ENCODE assay signal across 10 mouse cellular contexts in genomic region chr2:33871181-33871520, GRCm38 (mm10). TPM values are rescaled to one million over a fixed set of nuclear protein-coding genes. Genes with fewer than 3 reads are reported as not detected.
A peak's percentile ranks its signal among the peaks of the same experiment; 100 is the strongest.
DNase-seq lines count a peak whose midpoint lies in the region; ATAC-seq and TF ChIP-seq lines count a peak whose summit lies in the region.
"Had no signal": no experiment of that assay in that cellular context is flagged by ENCODE, and none has a peak within 500 bp of the region (broad histone marks: within the 10 kb centered on the region; RNA-seq: fewer than 3 reads in every experiment).

No protein-coding gene starts in this region.

- no peak for ATAC-seq in intestine, embryonic 16.5 days
- no peak for ATAC-seq in intestine, embryonic 15.5 days
- ATAC-seq in liver, embryonic 15.5 days (ENCODE audit: insufficient read depth), result no peak
- ATAC-seq: inflammation-experienced regulatory T-cells, adult 6 months had no signal

- WGBS in intestine, embryonic 16.5 days, result 84% methylated on average over 4 of the region's 4 CpGs
- WGBS in intestine, embryonic 15.5 days, result 85% methylated on average over 4 of the region's 4 CpGs
- 57% methylated on average over 4 of the region's 4 CpGs for WGBS in bone marrow, adult 2 months
- 93% methylated on average over 4 of the region's 4 CpGs for WGBS in embryonic facial prominence, embryonic 10.5 days
- 67% methylated on average over 4 of the region's 4 CpGs for WGBS in liver, embryonic 15.5 days (ENCODE audit: insufficient replicate concordance)

- H3K4me3 ChIP-seq in intestine, embryonic 16.5 days (ENCODE audit: low read length), result no peak overlapping the region
- no peak overlapping the region for H3K4me3 ChIP-seq in intestine, embryonic 15.5 days (replicated peaks)
- H3K4me3 ChIP-seq in bone marrow, adult 2 months (replicated peaks; ENCODE audit: control insufficient read depth, low read depth, low read length), result no peak overlapping the region
- H3K4me3 ChIP-seq in embryonic facial prominence, embryonic 10.5 days, result no peak overlapping the region
- H3K4me3 ChIP-seq in liver, embryonic 15.5 days (replicated peaks), result no peak overlapping the region

- no peaks in the 10 kb centered on the region for H3K27me3 ChIP-seq in intestine, embryonic 16.5 days (replicated peaks; ENCODE audit: control insufficient read depth, insufficient read depth, low read length)
- no peaks in the 10 kb centered on the region for H3K27me3 ChIP-seq in intestine, embryonic 15.5 days (replicated peaks)
- H3K27me3 ChIP-seq in embryonic facial prominence, embryonic 10.5 days (replicated peaks; ENCODE audit: low read depth, poor library complexity, severe bottlenecking), result peaks cover 16% of the 10 kb centered on the region; the same call in 1 of the 2 replicates
- H3K27me3 ChIP-seq in liver, embryonic 15.5 days, result no peaks in the 10 kb centered on the region

- DNase-seq in embryonic facial prominence, embryonic 10.5 days (ENCODE audit: low spot score), result no peak
- no peak for DNase-seq in urinary bladder, postnatal 10 days (ENCODE audit: low spot score)
- no peak for DNase-seq in adrenal gland, adult 2 months
- DNase-seq: adrenal gland, postnatal 10 days; right cerebral cortex, postnatal 14 days had no signal

- H3K36me3 ChIP-seq in intestine, embryonic 16.5 days (ENCODE audit: control insufficient read depth, insufficient read depth, low read length), result no peaks in the 10 kb centered on the region
- 0 out of 2 replicates have a peak, but pooled peaks cover 3% of the 10 kb centered on the region for H3K36me3 ChIP-seq in intestine, embryonic 15.5 days
- peaks cover 42% of the 10 kb centered on the region for H3K36me3 ChIP-seq in embryonic facial prominence, embryonic 10.5 days (replicated peaks)
- peaks cover 26% of the 10 kb centered on the region for H3K36me3 ChIP-seq in liver, embryonic 15.5 days (replicated peaks)

- peaks cover 34% of the 10 kb centered on the region for H3K4me1 ChIP-seq in intestine, embryonic 16.5 days (ENCODE audit: control insufficient read depth, insufficient read depth, low read length)
- H3K4me1 ChIP-seq in intestine, embryonic 15.5 days (replicated peaks), result peaks cover 33% of the 10 kb centered on the region
- peaks cover 15% of the 10 kb centered on the region for H3K4me1 ChIP-seq in bone marrow, adult 2 months (ENCODE audit: control insufficient read depth, insufficient read depth, low read length)
- H3K4me1 ChIP-seq in embryonic facial prominence, embryonic 10.5 days, result peaks cover 75% of the 10 kb centered on the region
- peaks cover 67% of the 10 kb centered on the region for H3K4me1 ChIP-seq in liver, embryonic 15.5 days (replicated peaks)

- TF ChIP-seq POLR2A in bone marrow, adult 2 months (IDR thresholded peaks at IDR 0.05; ENCODE audit: borderline replicate concordance, control insufficient read depth, low read depth, low read length), result no peak

- H3K9me3 ChIP-seq in intestine, embryonic 16.5 days (ENCODE audit: control insufficient read depth, low read length), result no peaks in the 10 kb centered on the region
- no peaks in the 10 kb centered on the region for H3K9me3 ChIP-seq in intestine, embryonic 15.5 days
- peaks cover 8% of the 10 kb centered on the region; the same call in 1 of the 2 replicates for H3K9me3 ChIP-seq in embryonic facial prominence, embryonic 10.5 days
- H3K9me3 ChIP-seq in liver, embryonic 15.5 days (replicated peaks), result no peaks in the 10 kb centered on the region

- H3K4me2 ChIP-seq in intestine, embryonic 16.5 days (ENCODE audit: low read depth, low read length), result no peak overlapping the region
- no peak overlapping the region for H3K4me2 ChIP-seq in intestine, embryonic 15.5 days (replicated peaks)
- H3K4me2 ChIP-seq in liver, embryonic 15.5 days, result no peak overlapping the region

- peak overlapping the region; percentile 80 for H3K27ac ChIP-seq in intestine, embryonic 16.5 days (ENCODE audit: low read length)
- no peak overlapping the region for H3K27ac ChIP-seq in intestine, embryonic 15.5 days
- H3K27ac ChIP-seq in bone marrow, adult 2 months (ENCODE audit: control insufficient read depth, insufficient read depth, low read depth, low read length, poor library complexity), result peak overlapping the region; percentile 92
- H3K27ac ChIP-seq in embryonic facial prominence, embryonic 10.5 days (replicated peaks), result peak overlapping the region; percentile 57; the same call in 1 of the 2 replicates
- peak overlapping the region; percentile 77 for H3K27ac ChIP-seq in liver, embryonic 15.5 days (replicated peaks)

- no peak overlapping the region for H3K9ac ChIP-seq in intestine, embryonic 16.5 days (ENCODE audit: low read depth, low read length)
- H3K9ac ChIP-seq in intestine, embryonic 15.5 days, result no peak overlapping the region
- H3K9ac ChIP-seq in liver, embryonic 15.5 days, result no peak overlapping the region

- no peak for TF ChIP-seq CTCF in bone marrow, adult 2 months (IDR thresholded peaks at IDR 0.05; ENCODE audit: control insufficient read depth, insufficient read depth, low read length)

RNA-seq across cellular contexts. Expression of gene Mvb12b, which starts 16.6 kb away (rescaled TPM):
- polyA plus RNA-seq in intestine, embryonic 16.5 days (2015; fragmentation: Nextera tagmentation; extraction: Ambion mirVana), result 7.9 and 8.5 TPM in 2 replicates
- 12.8 and 15.7 TPM in 2 replicates for polyA plus RNA-seq in intestine, embryonic 15.5 days (2015; fragmentation: Nextera tagmentation; extraction: Ambion mirVana)
- 18.3 and 38.3 TPM in 2 replicates for polyA plus RNA-seq in bone marrow, adult 2 months (2011; ENCODE audit: insufficient read depth, insufficient read length, low replicate concordance, missing spikeins)
- 14.4 and 16.1 TPM in 2 replicates for polyA plus RNA-seq in embryonic facial prominence, embryonic 10.5 days (2016; fragmentation: Nextera tagmentation; extraction: Ambion mirVana)
- 11.3 and 12.7 TPM in 2 replicates for polyA plus RNA-seq in liver, embryonic 15.5 days (2015; fragmentation: Nextera tagmentation; extraction: Ambion mirVana)
- total RNA-seq in adrenal gland, adult 2 months (2021), result 10 to 100 TPM; 16.3 to 23.3 TPM
- polyA plus RNA-seq in adrenal gland, adult 2 months (2012; rRNA removed), result 27.8 and 41.3 TPM in 2 replicates
